Mouse (Mus musculus) ovary, postnatal 10 days (tissue): ENCODE results near the gene Hebp2.
A peak's percentile ranks its signal among the peaks of the same experiment; 100 is the strongest.
"Not testable (repeated sequence)": the region's sequence is repeated elsewhere in the genome, so short reads cannot be mapped to it uniquely, and the experiment has no call there.

Experiments used
- DNase-seq: peaks from one replicate; pipeline ENCODE4 v3.0.0; 2022; ENCODE audit warnings: low spot score

Hebp2 gene

GRCm38 (mm10) chr10:18545813-18546235 is at the start of gene Hebp2:
Hebp2 (minus strand) TSS chr10:18546076.
- DNase-seq = peak; percentile 27

GRCm38 (mm10) chr10:18589455-18589854 is 43.6 kb upstream of the Hebp2 start:
- no peak for DNase-seq

GRCm38 (mm10) chr10:18584188-18584587 is 38.3 kb upstream of the Hebp2 start:
- no peak for DNase-seq

- no peak for DNase-seq
Observed at GRCm38 (mm10) chr10:18572581-18572980, 26.7 kb upstream of the Hebp2 start.

GRCm38 (mm10) chr10:18562940-18563339 is 17.1 kb upstream of the Hebp2 start:
- no peak for DNase-seq

- DNase-seq = no peak
Observed at GRCm38 (mm10) chr10:18561445-18561844, 15.6 kb upstream of the Hebp2 start.

- DNase-seq = not testable (repeated sequence)
Observed at GRCm38 (mm10) chr10:18559076-18559475, 13.2 kb upstream of the Hebp2 start.

- DNase-seq = no peak
Observed at GRCm38 (mm10) chr10:18549321-18550216, 3.7 kb upstream of the Hebp2 start.

GRCm38 (mm10) chr10:18547381-18547780 is 1.5 kb upstream of the Hebp2 start:
- no peak for DNase-seq

- no peak for DNase-seq
Observed at GRCm38 (mm10) chr10:18545309-18545708, 567 bp downstream of the Hebp2 start.

GRCm38 (mm10) chr10:18536889-18537288 is 9.0 kb downstream of the Hebp2 start:
- DNase-seq = no peak

- DNase-seq = no peak
Observed at GRCm38 (mm10) chr10:18532293-18532692, 13.6 kb downstream of the Hebp2 start.

GRCm38 (mm10) chr10:18530161-18530560 is 15.7 kb downstream of the Hebp2 start:
- DNase-seq = no peak

GRCm38 (mm10) chr10:18529177-18529576 is 16.7 kb downstream of the Hebp2 start:
- DNase-seq = no peak

- DNase-seq = no peak
Observed at GRCm38 (mm10) chr10:18528475-18528874, 17.4 kb downstream of the Hebp2 start.

- no peak for DNase-seq
Observed at GRCm38 (mm10) chr10:18527766-18528165, 18.1 kb downstream of the Hebp2 start.

- no peak for DNase-seq
Observed at GRCm38 (mm10) chr10:18526851-18527675, 18.8 kb downstream of the Hebp2 start.

GRCm38 (mm10) chr10:18526184-18526850 is 19.6 kb downstream of the Hebp2 start:
- DNase-seq = no peak

- no peak for DNase-seq
Observed at GRCm38 (mm10) chr10:18525726-18526125, 20.1 kb downstream of the Hebp2 start.

GRCm38 (mm10) chr10:18525311-18525710 is 20.6 kb downstream of the Hebp2 start:
- DNase-seq = no peak

GRCm38 (mm10) chr10:18522556-18522955 is 23.3 kb downstream of the Hebp2 start:
- no peak for DNase-seq

GRCm38 (mm10) chr10:18511496-18511895 is 34.4 kb downstream of the Hebp2 start:
- no peak for DNase-seq
